Mouse (Mus musculus): Measurements from ENCODE around the gene Ugt1a10. TPM values are rescaled to one million over a fixed set of nuclear protein-coding genes. Genes with fewer than 3 reads are reported as not detected.
"Not testable (repeated sequence)": the region's sequence is repeated elsewhere in the genome, so short reads cannot be mapped to it uniquely, and the experiment has no call there.

Gene Ugt1a10
- polyA plus RNA-seq, 1 experiment from 2014 or later = not detected

- WGBS = 54% methylated on average over 4 of the region's 4 CpGs
- Histone ChIP-seq H3K4me2 (no peak overlapping the region), H3K9ac (replicated peaks) (no peak overlapping the region), H3K4me1 (no peaks in the 10 kb centered on the region), H3K36me3 (no peaks in the 10 kb centered on the region), H3K4me3 (replicated peaks) (no peak overlapping the region), H3K9me3 (replicated peaks) (peaks cover 41% of the 10 kb centered on the region), H3K27ac (replicated peaks) (no peak overlapping the region), H3K27me3 (replicated peaks) (no peaks in the 10 kb centered on the region)
- no peak for ATAC-seq (ENCODE audit: low FRiP score)
These were observed 163.4 kb downstream of the Ugt1a10 start for GRCm38 (mm10) chr1:88218591-88218990.

DNA sequence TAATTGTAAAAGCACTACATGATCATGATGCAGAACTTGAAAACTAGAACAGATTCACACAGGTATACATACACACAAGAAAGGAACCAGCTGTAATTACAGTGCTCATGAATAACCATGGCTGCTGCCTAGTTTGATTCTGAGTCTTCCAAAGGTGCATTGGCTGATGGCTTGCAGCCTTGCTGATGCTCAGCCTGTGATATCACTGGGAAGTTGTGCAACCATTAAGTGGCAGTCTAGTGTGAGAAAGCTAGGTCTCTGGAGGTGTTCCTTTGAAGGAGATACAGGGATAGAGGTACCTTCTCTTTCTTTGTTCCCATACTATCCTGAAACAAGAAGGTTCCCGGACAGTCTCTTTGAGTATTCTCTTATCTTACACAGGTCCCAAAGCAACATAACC is 163.9 kb downstream of the Ugt1a10 start:
- H3K4me2 ChIP-seq = no peak overlapping the region

GRCm38 (mm10) chr1:88220336-88220735 is 165.1 kb downstream of the Ugt1a10 start:
- no peak for ATAC-seq (ENCODE audit: low FRiP score)
- H3K9ac ChIP-seq (replicated peaks) = no peak overlapping the region
- no peak overlapping the region for H3K27ac ChIP-seq (replicated peaks)
- no peak overlapping the region for H3K4me3 ChIP-seq (replicated peaks)
- no peaks in the 10 kb centered on the region for H3K4me1 ChIP-seq
- no peaks in the 10 kb centered on the region for H3K36me3 ChIP-seq
- no peaks in the 10 kb centered on the region for H3K27me3 ChIP-seq (replicated peaks)
- peaks cover 27% of the 10 kb centered on the region for H3K9me3 ChIP-seq (replicated peaks)
- no peak overlapping the region for H3K4me2 ChIP-seq

More for the DNA sequence above, 163.9 kb downstream of the Ugt1a10 start:
- 20% methylated on average over 1 of the region's 1 CpGs for WGBS
- ATAC-seq (ENCODE audit: low FRiP score) = no peak
- Histone ChIP-seq H3K27ac (replicated peaks) (no peak overlapping the region), H3K4me1 (no peaks in the 10 kb centered on the region), H3K9ac (replicated peaks) (no peak overlapping the region), H3K4me3 (replicated peaks) (no peak overlapping the region), H3K27me3 (replicated peaks) (no peaks in the 10 kb centered on the region), H3K36me3 (no peaks in the 10 kb centered on the region), H3K9me3 (replicated peaks) (peaks cover 37% of the 10 kb centered on the region)

GRCm38 (mm10) chr1:88222216-88222615 is 167.0 kb downstream of the Ugt1a10 start:
- Histone ChIP-seq H3K4me3 (replicated peaks) (no peak overlapping the region), H3K9ac (replicated peaks) (no peak overlapping the region), H3K36me3 (no peaks in the 10 kb centered on the region), H3K27me3 (replicated peaks) (no peaks in the 10 kb centered on the region), H3K4me1 (no peaks in the 10 kb centered on the region), H3K9me3 (replicated peaks) (peaks cover 29% of the 10 kb centered on the region), H3K4me2 (no peak overlapping the region), H3K27ac (replicated peaks) (no peak overlapping the region)
- no peak for ATAC-seq (ENCODE audit: low FRiP score)
- WGBS = 56% methylated on average over 2 of the region's 2 CpGs

DNA sequence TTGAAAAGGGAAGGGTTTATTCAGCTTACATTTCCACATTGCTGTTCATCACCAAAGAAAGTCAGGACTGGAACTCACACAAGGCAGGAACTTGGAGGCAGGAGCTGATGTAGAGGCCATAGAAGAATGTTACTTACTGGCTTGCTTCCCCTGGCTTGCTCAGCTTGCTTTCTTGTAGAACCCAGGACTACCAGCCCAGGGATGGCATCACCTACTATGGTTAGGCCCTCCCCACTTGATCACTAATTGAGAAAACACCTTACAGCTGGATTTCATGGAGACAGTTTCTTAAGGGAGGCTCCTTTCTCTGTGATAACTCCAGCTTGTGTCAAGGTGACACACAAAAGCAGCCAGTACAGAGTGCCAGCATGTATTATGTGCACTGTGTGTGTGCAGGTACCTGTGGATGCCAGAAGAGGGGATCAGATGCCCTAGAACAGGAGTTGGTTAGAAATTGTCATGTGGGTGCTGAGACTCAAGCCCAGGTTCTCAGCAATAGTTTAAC is 167.9 kb downstream of the Ugt1a10 start:
- ATAC-seq (ENCODE audit: low FRiP score); H3K4me2 ChIP-seq; H3K36me3 ChIP-seq; H3K4me3 ChIP-seq (replicated peaks); H3K9ac ChIP-seq (replicated peaks); H3K27me3 ChIP-seq (replicated peaks); H3K27ac ChIP-seq (replicated peaks); H3K4me1 ChIP-seq: not testable (repeated sequence)
- H3K9me3 ChIP-seq (replicated peaks) = peaks cover 33% of the 10 kb centered on the region

- no peaks in the 10 kb centered on the region for H3K27me3 ChIP-seq (replicated peaks)
- ATAC-seq (ENCODE audit: low FRiP score) = no peak
- H3K4me3 ChIP-seq (replicated peaks) = no peak overlapping the region
- H3K27ac ChIP-seq (replicated peaks) = no peak overlapping the region
- no peaks in the 10 kb centered on the region for H3K4me1 ChIP-seq
- H3K9ac ChIP-seq (replicated peaks) = no peak overlapping the region
- no peak overlapping the region for H3K4me2 ChIP-seq
- WGBS = 58% methylated on average over 1 of the region's 1 CpGs
- H3K9me3 ChIP-seq (replicated peaks) = peaks cover 38% of the 10 kb centered on the region
- H3K36me3 ChIP-seq = no peaks in the 10 kb centered on the region
These were observed 168.4 kb downstream of the Ugt1a10 start for GRCm38 (mm10) chr1:88223591-88223990.

DNA sequence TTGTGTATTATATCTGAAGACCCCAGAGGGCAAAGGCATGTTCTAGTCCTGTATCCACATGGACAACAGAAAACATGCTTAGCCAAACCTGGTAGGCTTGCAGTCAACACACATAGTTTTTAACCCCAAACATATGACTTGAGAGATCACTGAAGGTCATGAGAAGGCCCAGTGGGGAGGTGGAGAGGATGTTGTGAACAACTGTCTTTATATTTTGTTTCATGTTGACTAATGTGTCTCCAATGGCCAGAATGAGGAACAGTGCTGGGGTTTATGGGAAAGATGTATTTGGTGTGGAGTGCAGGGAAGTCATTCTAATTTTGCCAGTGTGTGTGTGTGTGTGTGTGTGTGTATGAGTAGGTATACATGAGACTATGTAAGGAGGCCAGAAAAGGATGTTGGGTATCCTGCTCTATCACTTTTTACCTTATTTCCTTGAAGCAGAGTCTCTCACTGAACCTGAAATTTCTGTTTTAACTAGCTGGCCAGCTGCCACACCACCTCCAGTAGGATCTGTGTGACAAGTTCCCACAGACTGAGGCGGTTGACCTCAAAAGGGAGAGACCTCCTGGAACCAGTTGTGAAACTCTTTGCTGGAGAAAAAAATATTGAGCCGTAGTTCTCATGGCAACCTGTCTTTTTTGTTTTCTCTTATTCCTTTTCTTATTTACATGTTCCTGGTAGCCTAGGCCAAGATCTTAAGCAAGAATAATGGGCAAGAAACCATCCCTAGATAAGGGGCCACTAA is 169.0 kb downstream of the Ugt1a10 start:
- no peaks in the 10 kb centered on the region for H3K27me3 ChIP-seq (replicated peaks)
- H3K4me2 ChIP-seq = no peak overlapping the region
- H3K4me3 ChIP-seq (replicated peaks) = no peak overlapping the region
- no peak for ATAC-seq (ENCODE audit: low FRiP score)
- H3K9me3 ChIP-seq (replicated peaks) = peaks cover 44% of the 10 kb centered on the region
- no peak overlapping the region for H3K9ac ChIP-seq (replicated peaks)
- no peaks in the 10 kb centered on the region for H3K4me1 ChIP-seq
- 70% methylated on average over 2 of the region's 2 CpGs for WGBS
- H3K36me3 ChIP-seq = no peaks in the 10 kb centered on the region
- no peak overlapping the region for H3K27ac ChIP-seq (replicated peaks)

GRCm38 (mm10) chr1:88225301-88225700 is 170.1 kb downstream of the Ugt1a10 start:
- H3K36me3 ChIP-seq; H3K4me3 ChIP-seq (replicated peaks); H3K4me2 ChIP-seq; H3K27ac ChIP-seq (replicated peaks); H3K4me1 ChIP-seq; H3K9ac ChIP-seq (replicated peaks); ATAC-seq (ENCODE audit: low FRiP score); H3K27me3 ChIP-seq (replicated peaks): not testable (repeated sequence)
- WGBS = 41% methylated on average over 2 of the region's 2 CpGs
- peaks cover 55% of the 10 kb centered on the region for H3K9me3 ChIP-seq (replicated peaks)

DNA sequence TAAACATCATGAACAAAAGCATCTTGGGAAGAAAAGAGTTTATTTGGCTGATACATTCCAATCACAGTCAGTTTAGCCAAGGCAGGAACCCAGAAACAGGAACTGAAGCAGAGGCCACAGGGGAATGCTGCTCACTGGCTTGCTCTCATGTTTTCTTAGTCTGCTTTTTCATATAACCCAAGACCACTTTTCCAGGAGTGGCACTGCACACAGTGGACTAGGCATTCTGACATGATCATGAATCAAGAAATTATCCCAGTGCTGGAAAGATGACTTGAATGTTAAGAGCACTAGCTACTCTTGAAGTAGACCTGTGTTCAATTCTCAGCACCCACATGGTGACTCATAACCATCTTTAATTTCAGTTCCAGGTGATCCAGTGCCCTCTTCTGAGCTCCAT is 170.6 kb downstream of the Ugt1a10 start:
- Histone ChIP-seq H3K36me3 (no peaks in the 10 kb centered on the region), H3K4me3 (replicated peaks) (no peak overlapping the region)
- ATAC-seq (ENCODE audit: low FRiP score) = no peak

DNA sequence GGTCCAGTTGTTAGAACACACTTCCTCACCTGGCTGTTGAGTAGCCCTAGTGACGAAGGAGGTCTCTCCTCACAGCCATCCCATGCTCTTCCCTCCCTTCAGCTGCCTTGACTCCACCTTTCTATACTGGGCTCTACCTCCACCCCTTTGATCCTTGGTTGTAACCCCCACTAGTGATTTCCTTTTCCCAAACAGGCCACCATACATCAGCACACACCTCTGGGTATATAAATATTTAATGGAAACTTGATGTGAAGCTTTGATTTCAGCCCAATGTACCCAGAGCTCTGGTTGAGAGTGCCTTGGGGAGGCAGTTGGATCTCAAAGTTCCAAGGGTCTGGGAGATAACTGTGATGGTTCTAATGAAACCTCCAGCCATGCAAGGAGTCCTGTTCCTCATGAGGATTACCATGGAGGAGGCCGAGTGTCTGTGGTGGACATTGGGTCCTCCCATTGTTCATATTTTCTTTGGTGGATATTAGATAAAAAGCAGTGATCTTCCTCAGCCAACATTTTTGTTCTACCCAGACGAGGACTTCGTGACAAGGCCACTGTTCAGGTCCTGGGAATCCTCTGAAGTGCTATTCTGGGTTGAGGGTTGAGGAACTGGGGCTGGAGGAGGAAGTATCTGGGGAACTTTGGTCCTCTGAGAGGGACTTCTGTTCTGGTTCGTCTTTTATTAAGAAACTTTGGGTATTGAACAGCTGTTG is 171.6 kb downstream of the Ugt1a10 start, which contains the start of gene Mroh2a:
Gene Mroh2a, plus strand, starts transcription at position 317 of the 710 bp plus-strand sequence.
- Histone ChIP-seq H3K9ac (replicated peaks) (no peak within 1 kb of the TSS), H3K4me1 (no peaks in the 10 kb centered on the region), H3K4me2 (no peak within 1 kb of the TSS), H3K27me3 (replicated peaks) (no peaks in the 10 kb centered on the region), H3K27ac (replicated peaks) (no peak within 1 kb of the TSS), H3K4me3 (replicated peaks) (no peak within 1 kb of the TSS), H3K36me3 (no peaks in the 10 kb centered on the region), H3K9me3 (replicated peaks) (peaks cover 70% of the 10 kb centered on the region)
- WGBS = 59% methylated on average over 5 of the region's 5 CpGs
- no peak for ATAC-seq (ENCODE audit: low FRiP score)

More for the DNA sequence above, 170.6 kb downstream of the Ugt1a10 start:
- Histone ChIP-seq H3K4me2 (no peak overlapping the region), H3K4me1 (no peaks in the 10 kb centered on the region), H3K9ac (replicated peaks) (no peak overlapping the region), H3K27ac (replicated peaks) (no peak overlapping the region), H3K27me3 (replicated peaks) (no peaks in the 10 kb centered on the region), H3K9me3 (replicated peaks) (peaks cover 59% of the 10 kb centered on the region)

GRCm38 (mm10) chr1:88227482-88227881 is 172.3 kb downstream of the Ugt1a10 start:
- H3K9ac ChIP-seq (replicated peaks) = no peak overlapping the region
- H3K36me3 ChIP-seq = no peaks in the 10 kb centered on the region
- WGBS = 61% methylated on average over 2 of the region's 2 CpGs
- no peak overlapping the region for H3K4me2 ChIP-seq
- no peaks in the 10 kb centered on the region for H3K27me3 ChIP-seq (replicated peaks)
- H3K4me3 ChIP-seq (replicated peaks) = no peak overlapping the region
- H3K4me1 ChIP-seq = no peaks in the 10 kb centered on the region
- H3K9me3 ChIP-seq (replicated peaks) = peaks cover 72% of the 10 kb centered on the region
- H3K27ac ChIP-seq (replicated peaks) = no peak overlapping the region
- ATAC-seq (ENCODE audit: low FRiP score) = no peak

GRCm38 (mm10) chr1:88228121-88228520 is 172.9 kb downstream of the Ugt1a10 start:
- Histone ChIP-seq H3K27ac (replicated peaks) (no peak overlapping the region), H3K9ac (replicated peaks) (no peak overlapping the region), H3K4me3 (replicated peaks) (no peak overlapping the region), H3K36me3 (no peaks in the 10 kb centered on the region), H3K27me3 (replicated peaks) (no peaks in the 10 kb centered on the region), H3K4me1 (no peaks in the 10 kb centered on the region), H3K9me3 (replicated peaks) (peaks cover 78% of the 10 kb centered on the region), H3K4me2 (no peak overlapping the region)
- no peak for ATAC-seq (ENCODE audit: low FRiP score)
- WGBS = 72% methylated on average over 7 of the region's 7 CpGs

Measured in neural tube, embryonic 15.5 days (tissue).